Mouse (Mus musculus): ENCODE data around the gene Pclo. TPM values are rescaled to one million over a fixed set of nuclear protein-coding genes. Genes with fewer than 3 reads are reported as not detected.
A peak's percentile ranks its signal among the peaks of the same experiment; 100 is the strongest.

Gene Pclo
- polyA plus RNA-seq, 1 experiment from 2014 or later: 13.9 TPM

DNA sequence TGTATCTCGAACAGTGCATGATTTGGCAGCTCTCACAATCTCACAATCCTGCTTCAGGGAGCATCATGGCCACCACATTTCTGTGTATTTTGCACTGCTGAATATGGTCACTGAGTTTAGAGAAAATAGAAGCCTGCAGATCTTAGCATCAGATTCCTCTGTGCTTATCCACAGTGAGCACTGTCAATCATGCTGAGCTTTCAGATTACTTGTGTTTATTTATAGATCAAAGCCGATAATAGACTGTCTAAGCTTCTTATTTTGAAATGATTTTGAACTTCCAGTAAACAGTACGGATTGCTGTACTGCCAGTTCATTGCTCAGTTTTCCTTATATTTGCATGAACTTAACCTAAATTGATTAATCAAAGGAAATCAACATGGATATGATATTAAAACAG, 208.9 kb downstream of the Pclo start:
- no peaks in the 10 kb centered on the region; the same call in 1 of the 2 replicates for H3K9me3 ChIP-seq (ENCODE audit: control insufficient read depth, low read length)
- no peaks in the 10 kb centered on the region for H3K27me3 ChIP-seq (replicated peaks; ENCODE audit: control insufficient read depth, insufficient read depth, low read length)
- no peak overlapping the region for H3K27ac ChIP-seq (ENCODE audit: low read depth, low read length)
- no peak overlapping the region for H3K4me3 ChIP-seq (ENCODE audit: low read length)
- WGBS: 83% methylated on average over 3 of the region's 3 CpGs
- no peaks in the 10 kb centered on the region for H3K4me1 ChIP-seq (ENCODE audit: control insufficient read depth, insufficient read depth, low read depth, low read length)
- H3K36me3 ChIP-seq (ENCODE audit: control insufficient read depth, insufficient read depth, low read length): peaks cover 4% of the 10 kb centered on the region; the same call in 1 of the 2 replicates
- no peak overlapping the region for H3K9ac ChIP-seq (ENCODE audit: low read depth, low read length)
- ATAC-seq: no peak
- no peak overlapping the region for H3K4me2 ChIP-seq (ENCODE audit: low read length)

DNA sequence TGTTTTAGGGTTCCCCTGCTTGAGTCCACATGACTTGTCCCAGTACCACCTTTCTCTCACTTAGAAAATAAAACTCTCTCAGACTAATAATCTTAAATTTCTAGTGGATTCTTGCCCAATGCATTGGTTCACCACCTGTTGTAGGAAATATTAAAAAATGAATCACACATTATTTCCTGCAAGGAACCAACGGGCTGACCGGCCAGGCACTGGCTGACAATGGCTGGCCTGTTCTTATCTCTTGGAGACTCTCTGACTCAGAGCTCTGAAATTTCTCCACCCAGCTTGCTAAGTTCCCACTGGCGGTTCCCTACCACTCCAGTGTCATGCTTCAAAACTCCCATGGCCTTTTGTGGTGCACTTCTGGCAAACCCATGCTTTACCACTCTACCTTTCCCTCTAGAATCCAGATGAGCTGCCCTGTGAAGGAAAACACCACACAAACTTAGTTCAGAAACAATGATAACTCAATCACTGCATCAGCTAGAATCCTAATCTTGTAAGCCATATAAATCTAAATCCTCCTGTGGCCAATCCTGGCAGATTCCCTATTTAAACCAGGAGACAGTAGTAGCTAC, 214.0 kb downstream of the Pclo start:
- H3K9ac ChIP-seq (ENCODE audit: low read depth, low read length): no peak overlapping the region
- no peak overlapping the region for H3K27ac ChIP-seq (ENCODE audit: low read depth, low read length)
- no peak for ATAC-seq
- H3K4me3 ChIP-seq (ENCODE audit: low read length): no peak overlapping the region
- H3K9me3 ChIP-seq (ENCODE audit: control insufficient read depth, low read length): no peaks in the 10 kb centered on the region; the same call in 1 of the 2 replicates
- no peak overlapping the region for H3K4me2 ChIP-seq (ENCODE audit: low read length)
- WGBS: 86% methylated on average over 3 of the region's 3 CpGs
- H3K27me3 ChIP-seq (replicated peaks; ENCODE audit: control insufficient read depth, insufficient read depth, low read length): no peaks in the 10 kb centered on the region
- no peaks in the 10 kb centered on the region for H3K4me1 ChIP-seq (ENCODE audit: control insufficient read depth, insufficient read depth, low read depth, low read length)
- H3K36me3 ChIP-seq (ENCODE audit: control insufficient read depth, insufficient read depth, low read length): peaks cover 4% of the 10 kb centered on the region; the same call in 1 of the 2 replicates

DNA sequence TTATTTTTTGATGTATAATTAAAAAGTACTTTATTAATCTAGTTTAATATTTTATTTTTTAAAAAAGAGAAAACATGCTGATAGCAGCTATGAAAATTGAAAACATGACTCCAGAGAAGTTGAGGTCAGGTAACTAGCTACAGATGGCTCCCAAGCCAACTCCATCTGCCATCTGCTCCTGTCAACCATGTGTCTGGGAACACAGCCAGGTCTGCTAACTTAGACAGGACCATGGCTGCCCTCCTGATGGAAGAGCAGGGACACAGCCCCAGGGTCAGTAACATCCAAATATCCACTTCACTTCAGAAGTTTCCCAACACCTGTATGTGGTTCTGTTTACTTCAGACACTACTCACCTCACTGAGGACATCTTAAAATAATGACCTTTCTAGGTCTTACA, 236.2 kb downstream of the Pclo start:
- H3K9me3 ChIP-seq (ENCODE audit: control insufficient read depth, low read length): no peaks in the 10 kb centered on the region
- H3K4me3 ChIP-seq (ENCODE audit: low read length): no peak overlapping the region
- H3K36me3 ChIP-seq (ENCODE audit: control insufficient read depth, insufficient read depth, low read length): no peaks in the 10 kb centered on the region
- H3K4me1 ChIP-seq (ENCODE audit: control insufficient read depth, insufficient read depth, low read depth, low read length): no peaks in the 10 kb centered on the region
- H3K27me3 ChIP-seq (replicated peaks; ENCODE audit: control insufficient read depth, insufficient read depth, low read length): no peaks in the 10 kb centered on the region
- no peak overlapping the region for H3K27ac ChIP-seq (ENCODE audit: low read depth, low read length)
- ATAC-seq: peak; percentile 78; the same call in 1 of the 2 replicates
- no peak overlapping the region for H3K9ac ChIP-seq (ENCODE audit: low read depth, low read length)
- H3K4me2 ChIP-seq (ENCODE audit: low read length): no peak overlapping the region

DNA sequence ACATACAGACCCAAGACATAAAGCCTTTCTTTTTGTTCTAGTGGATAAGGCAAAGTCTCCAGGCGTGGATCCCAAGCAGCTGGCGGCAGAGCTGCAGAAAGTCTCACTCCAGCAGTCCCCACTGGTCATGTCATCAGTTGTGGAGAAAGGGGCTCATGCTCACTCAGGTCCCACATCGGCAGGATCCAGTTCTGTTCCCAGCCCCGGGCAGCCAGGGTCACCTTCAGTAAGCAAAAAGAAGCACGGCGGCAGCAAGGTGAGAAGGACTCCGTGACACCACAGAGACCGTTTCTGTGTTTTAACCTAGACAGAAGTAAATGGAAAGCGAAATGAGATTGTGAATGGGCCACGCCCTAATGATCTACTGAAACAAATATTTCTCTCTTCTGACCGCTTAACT, 252.0 kb downstream of the Pclo start:
- 91% methylated on average over 11 of the region's 11 CpGs for WGBS
- Histone ChIP-seq H3K9ac (ENCODE audit: low read depth, low read length) (no peak overlapping the region), H3K4me2 (ENCODE audit: low read length) (no peak overlapping the region), H3K36me3 (ENCODE audit: control insufficient read depth, insufficient read depth, low read length) (peaks cover 8% of the 10 kb centered on the region), H3K27ac (ENCODE audit: low read depth, low read length) (no peak overlapping the region), H3K9me3 (ENCODE audit: control insufficient read depth, low read length) (no peaks in the 10 kb centered on the region), H3K4me1 (ENCODE audit: control insufficient read depth, insufficient read depth, low read depth, low read length) (no peaks in the 10 kb centered on the region), H3K4me3 (ENCODE audit: low read length) (no peak overlapping the region), H3K27me3 (replicated peaks; ENCODE audit: control insufficient read depth, insufficient read depth, low read length) (no peaks in the 10 kb centered on the region)
- no peak for ATAC-seq

DNA sequence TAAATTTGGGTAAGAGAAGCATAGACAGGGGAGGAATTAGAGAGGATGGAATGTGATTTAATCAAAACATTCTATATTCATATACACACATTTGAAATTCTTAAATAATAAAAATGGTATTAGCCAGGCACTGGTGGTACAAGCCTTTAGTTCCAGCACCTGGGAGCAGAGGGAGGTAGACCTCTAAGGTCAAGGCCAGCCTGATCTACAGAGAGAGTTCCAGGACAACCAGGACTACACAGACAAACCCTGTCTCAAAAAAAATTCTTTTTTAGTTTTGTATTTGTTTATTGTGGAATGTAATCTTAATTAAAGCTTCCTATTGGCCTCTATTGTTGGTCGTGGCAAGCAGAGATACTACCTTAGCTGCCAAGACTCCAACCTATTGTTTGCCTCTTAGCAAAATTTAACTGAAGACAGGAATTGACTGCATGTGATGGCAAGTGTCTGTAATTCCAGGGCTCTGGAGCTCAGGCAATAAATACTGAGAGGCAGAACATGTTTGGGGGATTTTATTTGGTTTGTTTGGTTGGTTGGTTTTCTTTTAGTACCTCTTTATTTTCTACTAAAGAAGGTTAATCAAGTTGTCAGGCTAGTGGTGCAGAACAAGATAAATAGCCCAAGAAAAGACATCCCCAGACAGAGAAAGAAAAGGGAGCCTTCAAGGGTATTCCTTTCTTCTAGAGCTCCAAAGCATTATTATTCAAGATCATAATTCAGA, 267.8 kb downstream of the Pclo start:
- no peaks in the 10 kb centered on the region for H3K27me3 ChIP-seq (replicated peaks; ENCODE audit: control insufficient read depth, insufficient read depth, low read length)
- no peaks in the 10 kb centered on the region for H3K4me1 ChIP-seq (ENCODE audit: control insufficient read depth, insufficient read depth, low read depth, low read length)
- H3K9me3 ChIP-seq (ENCODE audit: control insufficient read depth, low read length): no peaks in the 10 kb centered on the region
- no peak overlapping the region for H3K9ac ChIP-seq (ENCODE audit: low read depth, low read length)
- no peak overlapping the region for H3K4me2 ChIP-seq (ENCODE audit: low read length)
- H3K36me3 ChIP-seq (ENCODE audit: control insufficient read depth, insufficient read depth, low read length): peaks cover 8% of the 10 kb centered on the region
- no peak overlapping the region for H3K4me3 ChIP-seq (ENCODE audit: low read length)
- WGBS: 20% methylated on average over 1 of the region's 1 CpGs
- no peak for ATAC-seq
- H3K27ac ChIP-seq (ENCODE audit: low read depth, low read length): no peak overlapping the region

DNA sequence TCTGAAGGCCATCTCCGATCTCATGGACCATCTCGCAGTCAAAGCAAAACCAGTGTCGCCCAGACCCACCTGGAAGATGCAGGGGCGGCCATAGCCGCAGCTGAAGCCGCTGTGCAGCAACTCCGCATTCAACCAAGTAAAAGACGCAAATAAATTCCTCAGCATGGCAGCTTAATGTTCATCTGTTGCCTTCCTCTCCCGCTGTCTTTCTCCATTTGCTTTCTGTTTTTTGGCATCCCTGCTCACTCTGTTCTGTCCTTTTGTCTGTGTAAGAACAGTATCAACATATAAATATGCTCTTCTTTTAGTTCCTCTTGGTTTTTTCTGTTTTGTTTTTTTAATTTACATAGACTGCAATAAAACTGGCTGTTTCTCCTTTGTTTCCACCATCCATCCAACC, 279.2 kb downstream of the Pclo start:
- no peaks in the 10 kb centered on the region for H3K9me3 ChIP-seq (ENCODE audit: control insufficient read depth, low read length)
- WGBS: 97% methylated on average over 9 of the region's 9 CpGs
- no peak overlapping the region for H3K4me3 ChIP-seq (ENCODE audit: low read length)
- no peak overlapping the region for H3K9ac ChIP-seq (ENCODE audit: low read depth, low read length)
- no peaks in the 10 kb centered on the region for H3K4me1 ChIP-seq (ENCODE audit: control insufficient read depth, insufficient read depth, low read depth, low read length)
- H3K27ac ChIP-seq (ENCODE audit: low read depth, low read length): no peak overlapping the region
- H3K27me3 ChIP-seq (replicated peaks; ENCODE audit: control insufficient read depth, insufficient read depth, low read length): no peaks in the 10 kb centered on the region
- no peak overlapping the region for H3K4me2 ChIP-seq (ENCODE audit: low read length)
- no peak for ATAC-seq
- H3K36me3 ChIP-seq (ENCODE audit: control insufficient read depth, insufficient read depth, low read length): peaks cover 8% of the 10 kb centered on the region

DNA sequence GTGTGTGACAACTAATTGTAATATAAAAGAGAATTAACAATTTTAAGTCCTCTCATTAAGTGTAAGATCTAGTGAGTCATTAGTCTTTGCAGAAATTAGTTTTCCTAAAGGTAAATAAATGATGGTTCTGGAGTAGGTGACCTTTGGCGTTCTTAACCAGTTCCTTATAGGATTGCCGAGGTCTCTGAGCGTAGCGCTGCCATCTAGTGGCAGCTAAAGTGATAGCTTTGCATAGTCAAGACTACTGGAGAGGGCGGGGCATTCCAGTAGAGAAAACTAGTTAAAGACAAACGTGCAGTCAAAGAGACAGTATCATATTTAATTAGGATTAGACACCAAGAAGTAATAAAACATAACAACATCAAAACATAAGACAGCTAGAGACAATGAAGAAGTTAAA, 292.4 kb downstream of the Pclo start:
- Histone ChIP-seq H3K4me3 (ENCODE audit: low read length) (no peak overlapping the region), H3K9ac (ENCODE audit: low read depth, low read length) (no peak overlapping the region), H3K4me2 (ENCODE audit: low read length) (no peak overlapping the region), H3K36me3 (ENCODE audit: control insufficient read depth, insufficient read depth, low read length) (no peaks in the 10 kb centered on the region), H3K4me1 (ENCODE audit: control insufficient read depth, insufficient read depth, low read depth, low read length) (no peaks in the 10 kb centered on the region), H3K27ac (ENCODE audit: low read depth, low read length) (no peak overlapping the region), H3K9me3 (ENCODE audit: control insufficient read depth, low read length) (no peaks in the 10 kb centered on the region), H3K27me3 (replicated peaks; ENCODE audit: control insufficient read depth, insufficient read depth, low read length) (no peaks in the 10 kb centered on the region)
- peak; percentile 79; the same call in 1 of the 2 replicates for ATAC-seq
- WGBS: 1% methylated on average over 6 of the region's 6 CpGs

DNA sequence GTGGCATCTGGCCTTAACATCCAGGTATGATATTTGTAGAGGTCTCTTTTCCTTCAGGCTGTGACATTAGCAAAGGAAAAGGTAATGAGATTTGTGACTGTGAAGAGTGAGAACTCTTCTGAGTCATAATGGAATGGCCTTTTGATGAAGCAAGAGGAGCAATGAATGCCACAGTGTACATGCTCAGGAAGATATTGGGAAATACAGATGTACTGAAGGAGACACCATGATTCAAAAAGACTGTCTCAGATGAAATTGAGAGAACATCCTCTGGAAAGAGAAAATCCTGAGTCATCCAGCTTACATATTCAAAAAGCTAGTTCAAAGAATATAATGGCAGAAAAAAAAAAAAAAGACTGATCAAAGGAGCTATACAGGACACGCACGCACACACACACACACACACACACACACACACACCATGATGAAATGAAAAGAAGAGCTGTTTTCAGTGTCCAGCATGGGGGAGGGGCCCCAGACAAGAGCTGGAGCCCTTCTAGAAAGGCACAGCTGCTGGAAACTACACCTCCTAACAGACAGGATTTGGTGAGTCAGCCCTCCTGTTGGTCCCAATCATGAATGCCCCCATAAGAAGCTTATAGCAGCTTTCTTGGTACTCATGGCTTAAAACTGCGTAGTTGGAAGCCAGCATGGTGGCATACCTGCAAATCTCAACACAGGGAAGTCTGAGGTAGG, 318.6 kb downstream of the Pclo start:
- Histone ChIP-seq H3K27ac (ENCODE audit: low read depth, low read length) (no peak overlapping the region), H3K36me3 (ENCODE audit: control insufficient read depth, insufficient read depth, low read length) (no peaks in the 10 kb centered on the region), H3K27me3 (replicated peaks; ENCODE audit: control insufficient read depth, insufficient read depth, low read length) (no peaks in the 10 kb centered on the region), H3K4me1 (ENCODE audit: control insufficient read depth, insufficient read depth, low read depth, low read length) (no peaks in the 10 kb centered on the region; the same call in 1 of the 2 replicates), H3K4me2 (ENCODE audit: low read length) (no peak overlapping the region), H3K4me3 (ENCODE audit: low read length) (no peak overlapping the region), H3K9me3 (ENCODE audit: control insufficient read depth, low read length) (no peaks in the 10 kb centered on the region), H3K9ac (ENCODE audit: low read depth, low read length) (no peak overlapping the region)
- 61% methylated on average over 3 of the region's 3 CpGs for WGBS
- 0 out of 2 replicates have a peak, but pooled peaks have one; percentile 48 for ATAC-seq
